Mouse (Mus musculus) heart, postnatal 10 days (tissue): Measurements from ENCODE around the gene Btbd17. TPM values are rescaled to one million over a fixed set of nuclear protein-coding genes. Genes with fewer than 3 reads are reported as not detected.
A peak's percentile ranks its signal among the peaks of the same experiment; 100 is the strongest.

ENCODE experiments used
- DNase-seq, 2 experiments: peaks; one replicate each; pipeline ENCODE4 v3.0.0; 2021
- intact Hi-C: fragments of 180-260 bp; cut with DNase I; formaldehyde crosslinking; loops from one replicate; pipeline ENCODE4 v1.15.1; 2025
- total RNA-seq, 2 experiments: library from RNA; stranded (reverse); gene quantifications; 2 replicates each; pipeline ENCODE4 v1.2.3; 2021

Gene Btbd17
- total RNA-seq, 2 experiments from 2014 or later: 0.32 TPM; not detected in 1

- intact Hi-C loops: loop anchor here (5.0 kb wide), 1 partner anchor 114 kb away; no protein-coding TSS in a partner anchor
- DNase-seq: no peak
Measured at GRCm38 (mm10) chr11:114785892-114786291, 9.9 kb downstream of the Btbd17 start.

- peak; percentile 68 to 71 for DNase-seq
- intact Hi-C loops: no loop called here
Measured at GRCm38 (mm10) chr11:114780076-114780475, 15.7 kb downstream of the Btbd17 start.

DNA sequence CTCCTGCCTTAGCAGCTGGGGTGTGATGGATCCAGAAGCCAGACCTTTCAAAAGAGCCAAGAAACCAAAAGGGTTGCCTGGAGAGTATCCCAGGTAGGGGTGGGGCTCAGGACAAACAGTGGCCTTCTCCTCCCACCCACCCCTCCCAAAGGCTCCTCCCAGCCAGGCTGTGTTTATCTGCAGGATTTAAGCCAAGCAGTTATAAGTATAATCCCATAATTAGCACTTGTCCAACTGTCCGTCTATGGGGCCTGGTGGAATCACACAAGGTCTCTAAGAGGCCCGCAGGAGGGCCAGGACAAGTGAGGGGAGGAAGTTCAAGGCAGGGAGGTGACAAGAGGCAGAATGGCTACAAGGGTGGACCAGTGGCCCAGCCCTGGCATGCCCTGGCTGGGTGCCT, 23.8 kb downstream of the Btbd17 start:
- intact Hi-C loops: no loop called here
- no peak for DNase-seq

- DNase-seq: no peak
- intact Hi-C loops: no loop called here
Measured at GRCm38 (mm10) chr11:114769911-114770310, 25.8 kb downstream of the Btbd17 start.

GRCm38 (mm10) chr11:114764820-114765818, 30.6 kb downstream of the Btbd17 start, which contains the start of gene Kif19a:
Gene Kif19a (plus strand): TSS chr11:114765388.
- DNase-seq: peak; percentile 50 to 63
- intact Hi-C loops: no loop called here

DNA sequence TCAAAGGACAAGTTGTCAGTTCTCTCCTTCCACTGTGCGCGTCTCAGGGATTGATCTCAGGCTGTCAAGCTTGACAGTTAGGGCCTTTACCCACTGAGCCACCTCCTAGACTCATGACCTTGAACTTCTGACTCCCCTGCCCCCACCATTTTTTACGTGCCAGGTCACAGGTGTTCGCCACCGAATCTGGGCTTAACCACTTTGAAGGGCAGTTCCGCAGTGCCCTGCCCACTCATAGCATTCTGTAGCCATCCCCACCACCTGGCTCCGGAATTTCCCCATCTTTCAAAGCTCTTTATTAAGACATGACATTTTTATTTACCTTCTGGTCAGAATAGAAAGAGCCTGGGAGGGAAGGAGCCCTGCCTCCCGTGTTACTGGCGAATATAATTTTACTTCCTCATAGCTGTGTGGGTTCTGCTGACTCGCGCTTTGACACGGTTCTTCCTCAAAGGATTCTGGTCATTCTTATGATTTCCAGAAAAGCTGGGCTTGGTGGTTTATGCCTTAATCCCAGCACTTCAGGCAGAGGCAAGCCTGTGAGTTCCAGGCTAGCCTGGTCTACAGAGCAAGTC, 48.1 kb downstream of the Btbd17 start:
- DNase-seq: no peak
- intact Hi-C loops: loop anchor here (2.0 kb wide), 1 partner anchor 165 kb away; no protein-coding TSS in a partner anchor

- intact Hi-C loops: loop anchor here (1.0 kb wide), 1 partner anchor 44 kb away; no protein-coding TSS in a partner anchor
- peak; percentile 93 to 97 for DNase-seq
Measured at GRCm38 (mm10) chr11:114745134-114745533, 50.6 kb downstream of the Btbd17 start.

- intact Hi-C loops: no loop called here
- no peak for DNase-seq
Measured at GRCm38 (mm10) chr11:114741451-114741850, 54.3 kb downstream of the Btbd17 start.

Other genes with a start within 250 kb of the Btbd17 start
- gene Rpl38, start 127.4 kb downstream of the Btbd17 start, total RNA-seq: 100 to 1,000 TPM; 771 to 825 TPM
- 10 to 100 TPM; 25.2 to 26.3 TPM for gene Ttyh2, start 120.5 kb downstream of the Btbd17 start, total RNA-seq
- under 1 TPM; 0.55 to 0.57 TPM for gene Dnaic2, start 68.5 kb downstream of the Btbd17 start, total RNA-seq
- under 1 TPM; 0.24 to 0.47 TPM for gene Kif19a, start 30.6 kb downstream of the Btbd17 start, total RNA-seq
- not detected for gene Gpr142, start 3.0 kb upstream of the Btbd17 start, total RNA-seq
- 10 to 100 TPM; 12.9 to 18.1 TPM for gene Gprc5c, start 55.2 kb upstream of the Btbd17 start, total RNA-seq
- under 1 TPM; 0.96 to 0.99 TPM for gene Cd300a, start 94.1 kb upstream of the Btbd17 start, total RNA-seq
- gene Cd300lb, start 138.4 kb upstream of the Btbd17 start, total RNA-seq: under 1 TPM; 0.19 to 0.77 TPM
- gene Cd300c, start 173.2 kb upstream of the Btbd17 start, total RNA-seq: not detected
- gene Cd300ld, start 194.0 kb upstream of the Btbd17 start, total RNA-seq: under 1 TPM; 0.41 to 0.84 TPM
- 1 to 10 TPM; 1.7 to 2.1 TPM for gene Cd300c2, start 205.9 kb upstream of the Btbd17 start, total RNA-seq
- gene Cd300ld2, start 220.2 kb upstream of the Btbd17 start, total RNA-seq: not detected
- not detected for gene Cd300ld4, start 231.1 kb upstream of the Btbd17 start, total RNA-seq
- 1 to 10 TPM; 3.9 to 5.0 TPM for gene Cd300ld5, start 241.8 kb upstream of the Btbd17 start, total RNA-seq